Mouse (Mus musculus) kidney, adult 2 months (tissue): ENCODE results near the gene Zfp618.

Experiments used
- CTCF ChIP-seq: fragments of 200-500 bp; conservative IDR thresholded peaks from 2 replicates; pipeline ENCODE4 v1.5.1; 2011; ENCODE audit warnings: low read depth, mild to moderate bottlenecking, control low read depth, low read length, moderate library complexity, mixed read lengths; ENCODE audit not compliant: insufficient read depth, insufficient read length
- POLR2A ChIP-seq: fragments of 200-500 bp; IDR thresholded peaks from one replicate; pipeline ENCODE4 v1.6.1; 2011; ENCODE audit warnings: low read depth, low read length, control low read depth

DNA sequence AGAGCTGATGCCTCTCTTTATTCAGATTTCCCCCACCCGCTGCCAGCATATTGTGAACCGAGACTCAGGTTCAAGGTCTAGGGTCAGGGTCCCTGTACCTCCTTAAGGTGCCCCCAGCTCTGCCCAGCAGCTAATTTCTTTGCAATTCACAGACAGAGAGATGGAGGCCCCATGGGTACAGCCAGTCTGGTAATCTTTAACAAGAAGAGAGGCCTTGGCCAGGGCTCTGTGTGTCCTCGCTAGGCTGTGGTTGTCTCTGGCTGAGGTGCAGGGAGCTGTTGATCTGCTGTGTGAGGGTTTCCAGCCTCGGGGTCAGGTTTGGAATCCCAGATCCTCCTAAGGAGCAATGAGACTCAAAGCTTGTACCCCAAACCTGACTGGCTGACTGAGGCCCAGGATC lies 200.3 kb downstream of the Zfp618 start:
- TF ChIP-seq POLR2A (no peak), CTCF (no peak)
